Mouse (Mus musculus) midbrain, embryonic 13.5 days (tissue): ENCODE measurements around the gene Tbc1d4. TPM values are rescaled to one million over a fixed set of nuclear protein-coding genes. Genes with fewer than 3 reads are reported as not detected.

Experiments
- ATAC-seq: fragments of 200-750 bp; cut with Nextera tagmentation; 2 replicates; pipeline ENCODE4 v1.8.0; 2017; ENCODE audit warnings: mild to moderate bottlenecking, moderate TSS enrichment, moderate library complexity
- H3K27ac ChIP-seq: fragments of 300-500 bp; sonication (generic); 2 replicates; pipeline ENCODE4 v1.5.1; 2015; ENCODE audit warnings: inconsistent platforms, mild to moderate bottlenecking, moderate library complexity
- H3K27me3 ChIP-seq: fragments of 300-500 bp; sonication (generic); 2 replicates; pipeline ENCODE4 v1.6.1; 2015; ENCODE audit warnings: mild to moderate bottlenecking, inconsistent platforms
- H3K36me3 ChIP-seq: fragments of 300-500 bp; sonication (generic); 2 replicates; pipeline ENCODE4 v1.6.1; 2015; ENCODE audit warnings: mild to moderate bottlenecking, inconsistent platforms
- H3K4me1 ChIP-seq: fragments of 300-500 bp; sonication (generic); replicated peaks from 2 replicates; pipeline ENCODE4 v1.6.1; 2015; ENCODE audit warnings: inconsistent platforms
- H3K4me2 ChIP-seq: fragments of 300-500 bp; sonication (generic); replicated peaks from 2 replicates; pipeline ENCODE4 v1.6.1; 2015; ENCODE audit warnings: moderate library complexity, mild to moderate bottlenecking, inconsistent platforms
- H3K4me3 ChIP-seq: fragments of 300-500 bp; sonication (generic); replicated peaks from 2 replicates; pipeline ENCODE4 v1.5.1; 2015; ENCODE audit warnings: mild to moderate bottlenecking, inconsistent platforms
- H3K9ac ChIP-seq: fragments of 300-500 bp; sonication (generic); replicated peaks from 2 replicates; pipeline ENCODE4 v1.6.1; 2015; ENCODE audit warnings: mild to moderate bottlenecking, inconsistent platforms
- H3K9me3 ChIP-seq: fragments of 300-500 bp; sonication (generic); 2 replicates; pipeline ENCODE4 v1.6.1; 2016; ENCODE audit warnings: mild to moderate bottlenecking, inconsistent platforms
- WGBS: fragments of 180-500 bp; shearing (Covaris S2); methylation state at CpG from one replicate; pipeline ENCODE4 v1.1.7; 2015; 5-methylcytosine and 5-hydroxymethylcytosine counted together
- polyA plus RNA-seq: library from polyadenylated mRNA; unstranded; fragments of >200 nt; fragmentation: Nextera tagmentation; extraction: Ambion mirVana; gene quantifications from 2 replicates; pipeline ENCODE4 v1.2.1, GENCODE M21; 2015

Tbc1d4 gene
- polyA plus RNA-seq, 1 experiment from 2014 or later, result 6.5 TPM

DNA sequence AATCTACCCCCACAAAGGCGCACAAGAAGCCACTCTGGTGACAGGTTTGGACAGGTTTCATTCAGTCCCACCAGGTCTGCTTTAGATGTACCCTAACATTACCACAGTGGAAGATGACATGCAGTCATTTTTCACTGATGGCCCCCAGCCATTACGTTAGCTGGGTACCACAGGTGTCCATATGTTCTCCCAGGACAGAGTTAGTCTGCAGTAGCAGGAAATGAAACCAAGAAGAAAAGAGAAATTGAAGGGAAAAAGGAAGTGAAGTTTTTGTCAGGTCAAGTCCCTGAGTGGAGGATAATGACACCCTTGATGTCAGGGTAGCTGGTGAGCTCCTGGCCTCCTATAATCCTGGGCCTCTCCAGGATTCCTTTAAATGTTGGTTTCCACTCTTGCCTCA lies 89.0 kb downstream of the Tbc1d4 start:
- H3K9me3 ChIP-seq, result no peaks in the 10 kb centered on the region
- H3K9ac ChIP-seq, result no peak overlapping the region
- no peak overlapping the region for H3K27ac ChIP-seq
- 0 out of 2 replicates have a peak, but pooled peaks cover 5% of the 10 kb centered on the region for H3K4me1 ChIP-seq
- H3K36me3 ChIP-seq, result no peaks in the 10 kb centered on the region
- no peak for ATAC-seq
- WGBS, result 90% methylated on average over 2 of the region's 2 CpGs
- H3K4me3 ChIP-seq, result no peak overlapping the region
- no peak overlapping the region for H3K4me2 ChIP-seq
- H3K27me3 ChIP-seq, result peaks cover 4% of the 10 kb centered on the region; the same call in 1 of the 2 replicates

DNA sequence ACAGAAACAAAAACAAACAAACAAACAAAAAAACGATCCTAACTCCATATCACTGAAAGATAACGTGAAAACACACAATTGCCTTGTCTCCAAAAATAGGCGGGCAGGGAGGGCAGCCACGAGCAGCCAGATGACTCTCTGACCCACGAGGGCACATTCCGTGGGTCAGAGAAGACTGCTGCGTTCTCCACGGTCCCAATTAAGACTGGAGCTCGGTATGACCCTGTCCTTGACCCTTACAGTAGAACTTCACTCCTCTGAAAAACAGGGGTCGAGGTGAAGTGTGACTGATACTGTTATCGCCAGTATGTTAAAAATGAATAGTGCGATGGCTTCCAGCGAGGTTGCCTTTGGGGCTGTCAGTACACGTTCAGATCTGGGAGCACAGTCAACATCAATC lies 90.7 kb downstream of the Tbc1d4 start:
- 79% methylated on average over 14 of the region's 14 CpGs for WGBS
- Histone ChIP-seq H3K4me2 (no peak overlapping the region), H3K9ac (no peak overlapping the region), H3K36me3 (no peaks in the 10 kb centered on the region), H3K27me3 (peaks cover 4% of the 10 kb centered on the region; the same call in 1 of the 2 replicates), H3K27ac (no peak overlapping the region), H3K4me3 (no peak overlapping the region), H3K4me1 (peaks cover 8% of the 10 kb centered on the region; the same call in 1 of the 2 replicates), H3K9me3 (no peaks in the 10 kb centered on the region)
- no peak for ATAC-seq

DNA sequence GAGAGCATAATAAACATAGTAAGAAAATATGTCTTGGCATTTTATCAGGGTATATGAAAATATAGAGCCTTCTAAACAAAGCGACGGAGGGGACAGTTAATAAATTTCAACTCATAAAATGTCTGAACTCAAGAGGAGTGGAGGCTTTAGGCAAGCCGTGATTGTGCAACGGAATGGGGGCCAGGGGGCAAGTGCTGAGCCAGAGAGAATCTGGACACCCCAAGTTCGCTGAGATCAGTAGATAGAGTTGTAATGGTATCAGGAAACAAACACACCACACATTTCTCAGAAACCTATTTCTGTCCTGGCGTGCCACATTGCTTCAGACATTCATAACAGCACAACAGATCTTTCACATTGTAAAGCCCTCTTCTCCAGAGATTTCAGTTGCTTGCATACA lies 91.2 kb downstream of the Tbc1d4 start:
- 90% methylated on average over 6 of the region's 6 CpGs for WGBS
- Histone ChIP-seq H3K4me3 (no peak overlapping the region), H3K9me3 (no peaks in the 10 kb centered on the region), H3K36me3 (no peaks in the 10 kb centered on the region), H3K9ac (no peak overlapping the region), H3K27me3 (peaks cover 4% of the 10 kb centered on the region; the same call in 1 of the 2 replicates), H3K4me1 (peaks cover 8% of the 10 kb centered on the region; the same call in 1 of the 2 replicates), H3K27ac (no peak overlapping the region), H3K4me2 (no peak overlapping the region)
- no peak for ATAC-seq

DNA sequence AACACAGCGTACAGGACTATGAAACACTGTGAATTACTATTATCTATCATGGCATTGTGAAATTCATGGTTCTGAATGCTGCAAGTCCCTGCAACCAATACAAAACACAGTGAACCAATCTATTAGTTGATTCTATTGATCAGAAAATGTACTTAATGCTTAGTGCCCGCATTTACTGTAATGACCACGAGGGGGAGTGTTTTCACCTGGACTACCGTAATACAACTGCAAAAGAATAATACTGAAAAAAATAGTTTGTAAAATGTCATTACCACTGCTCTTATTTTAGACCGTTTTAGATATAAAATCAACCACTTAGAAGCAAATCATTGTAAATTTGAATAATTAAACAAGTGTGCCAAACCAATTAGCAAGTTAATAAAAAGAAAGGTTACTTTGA lies 91.7 kb downstream of the Tbc1d4 start:
- Histone ChIP-seq H3K27ac (no peak overlapping the region), H3K4me2 (no peak overlapping the region), H3K4me3 (no peak overlapping the region), H3K9ac (no peak overlapping the region), H3K27me3 (peaks cover 4% of the 10 kb centered on the region; the same call in 1 of the 2 replicates), H3K4me1 (peaks cover 8% of the 10 kb centered on the region; the same call in 1 of the 2 replicates), H3K9me3 (no peaks in the 10 kb centered on the region), H3K36me3 (no peaks in the 10 kb centered on the region)
- no peak for ATAC-seq
- 32% methylated on average over 5 of the region's 5 CpGs for WGBS

DNA sequence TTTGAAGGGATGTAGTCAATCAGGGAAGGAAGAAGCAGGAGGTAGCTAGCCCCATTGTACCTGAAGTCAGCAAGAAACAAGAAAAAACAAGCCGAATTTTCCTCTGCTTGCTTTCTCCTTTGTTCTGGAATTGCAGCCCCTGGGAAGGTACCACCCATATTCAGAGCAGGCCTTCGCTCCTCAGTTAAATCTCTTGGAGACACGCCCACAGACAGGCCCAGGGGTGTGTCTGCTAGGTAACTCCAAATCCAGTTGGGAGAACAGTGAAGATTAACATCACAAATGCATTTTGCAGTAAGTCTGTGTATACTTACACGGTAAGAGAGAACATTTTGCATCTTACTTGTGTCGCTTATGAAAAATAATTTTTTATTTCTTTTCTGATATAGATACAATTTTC lies 92.1 kb downstream of the Tbc1d4 start:
- Histone ChIP-seq H3K4me1 (peaks cover 8% of the 10 kb centered on the region; the same call in 1 of the 2 replicates), H3K9me3 (no peaks in the 10 kb centered on the region), H3K9ac (no peak overlapping the region), H3K4me3 (no peak overlapping the region), H3K27ac (no peak overlapping the region), H3K27me3 (peaks cover 4% of the 10 kb centered on the region; the same call in 1 of the 2 replicates), H3K36me3 (no peaks in the 10 kb centered on the region), H3K4me2 (no peak overlapping the region)
- 16% methylated on average over 5 of the region's 5 CpGs for WGBS
- no peak for ATAC-seq

DNA sequence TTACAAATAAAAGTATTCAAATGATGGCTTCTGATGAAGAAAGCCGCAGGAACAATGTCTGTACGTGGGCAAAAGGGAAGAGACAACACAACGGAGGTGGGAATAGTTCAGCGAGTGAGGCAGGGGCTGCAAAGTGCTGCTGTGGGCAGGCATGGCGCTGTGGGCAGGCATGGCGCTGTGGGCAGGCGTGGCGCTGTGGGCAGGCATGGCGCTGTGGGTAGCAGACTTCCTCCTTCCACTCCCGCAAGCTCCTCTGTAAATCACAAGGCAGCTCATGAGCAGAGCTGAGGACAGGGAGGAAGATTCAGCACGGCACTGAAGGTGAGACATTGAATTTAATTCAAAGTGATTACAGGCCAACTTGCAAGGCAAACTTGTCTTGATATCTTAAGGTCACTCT lies 93.0 kb downstream of the Tbc1d4 start:
- H3K4me3 ChIP-seq, result no peak overlapping the region
- H3K4me1 ChIP-seq, result peaks cover 8% of the 10 kb centered on the region; the same call in 1 of the 2 replicates
- no peak; the same call in 1 of the 2 replicates for ATAC-seq
- H3K9me3 ChIP-seq, result no peaks in the 10 kb centered on the region
- WGBS, result 89% methylated on average over 11 of the region's 11 CpGs
- peaks cover 4% of the 10 kb centered on the region; the same call in 1 of the 2 replicates for H3K27me3 ChIP-seq
- H3K4me2 ChIP-seq, result no peak overlapping the region
- H3K27ac ChIP-seq, result no peak overlapping the region
- H3K36me3 ChIP-seq, result no peaks in the 10 kb centered on the region
- no peak overlapping the region for H3K9ac ChIP-seq

DNA sequence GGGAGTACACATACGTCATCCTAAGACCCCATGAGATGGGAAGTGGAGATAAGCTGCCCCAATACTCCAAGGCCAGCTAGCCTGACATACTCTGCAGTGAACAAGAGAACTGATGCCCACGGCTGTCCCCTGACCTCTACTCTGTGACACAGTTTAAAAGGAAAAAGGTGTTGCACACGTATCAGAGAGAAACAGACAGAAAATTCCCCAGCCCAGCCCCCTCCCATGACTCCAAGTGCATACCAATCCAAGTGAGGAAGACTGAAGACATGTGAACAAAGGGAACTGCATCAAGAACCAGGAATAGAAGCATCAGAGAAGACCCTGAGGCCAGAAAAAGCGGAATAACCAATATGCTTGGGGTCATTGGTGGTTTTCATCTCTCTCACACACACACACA lies 93.7 kb downstream of the Tbc1d4 start:
- Histone ChIP-seq H3K36me3 (no peaks in the 10 kb centered on the region), H3K4me1 (peaks cover 8% of the 10 kb centered on the region; the same call in 1 of the 2 replicates), H3K27ac (no peak overlapping the region), H3K4me3 (no peak overlapping the region), H3K9me3 (no peaks in the 10 kb centered on the region), H3K4me2 (no peak overlapping the region), H3K27me3 (peaks cover 4% of the 10 kb centered on the region; the same call in 1 of the 2 replicates), H3K9ac (no peak overlapping the region)
- 74% methylated on average over 4 of the region's 4 CpGs for WGBS
- no peak for ATAC-seq

DNA sequence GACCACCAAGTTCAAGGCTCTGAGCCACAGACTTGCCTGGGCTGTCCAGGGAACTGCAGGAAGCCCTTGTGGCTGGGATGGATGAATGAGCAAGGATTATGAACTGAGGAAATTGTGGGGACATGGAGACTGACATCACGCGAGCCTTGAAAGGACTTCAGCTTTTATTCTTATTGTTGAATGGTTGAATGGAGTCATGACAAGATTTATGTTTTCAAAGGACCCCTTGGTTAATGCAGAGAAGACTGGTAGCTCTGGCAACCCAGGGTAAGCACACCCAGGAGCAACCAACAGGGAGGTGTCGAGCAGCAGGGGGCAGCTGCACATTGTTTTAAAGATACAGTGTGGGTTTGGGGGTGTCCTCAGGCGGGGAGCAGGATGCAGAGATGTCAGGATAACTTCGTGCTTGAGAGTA lies 94.4 kb downstream of the Tbc1d4 start:
- Histone ChIP-seq H3K4me3 (no peak overlapping the region), H3K9me3 (no peaks in the 10 kb centered on the region), H3K27me3 (peaks cover 4% of the 10 kb centered on the region; the same call in 1 of the 2 replicates), H3K4me2 (no peak overlapping the region), H3K4me1 (peaks cover 8% of the 10 kb centered on the region; the same call in 1 of the 2 replicates), H3K9ac (no peak overlapping the region), H3K36me3 (no peaks in the 10 kb centered on the region), H3K27ac (no peak overlapping the region)
- WGBS, result 24% methylated on average over 5 of the region's 5 CpGs
- ATAC-seq, result peak; percentile 41; the same call in 1 of the 2 replicates

DNA sequence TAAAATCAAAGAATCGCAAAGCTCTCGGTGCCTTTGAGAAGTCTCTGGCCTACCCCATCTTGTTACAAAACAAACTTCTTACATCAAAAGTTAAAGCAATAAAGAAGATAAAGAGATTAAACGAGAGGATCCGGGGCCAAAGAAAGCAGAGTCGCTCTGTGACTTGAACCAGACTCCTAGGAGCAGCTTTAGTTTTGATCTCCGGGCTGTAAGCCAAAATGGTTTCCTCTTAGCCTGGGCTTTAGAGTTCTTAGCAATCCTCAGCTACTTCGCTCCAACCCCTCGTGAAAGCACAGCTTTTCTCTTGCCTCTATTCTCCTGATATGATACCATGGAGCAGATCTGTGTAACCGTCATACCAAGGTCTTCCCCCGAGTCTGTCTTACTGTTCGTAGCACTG lies 95.8 kb downstream of the Tbc1d4 start:
- WGBS, result 78% methylated on average over 11 of the region's 11 CpGs
- Histone ChIP-seq H3K4me2 (no peak overlapping the region), H3K27ac (no peak overlapping the region), H3K27me3 (peaks cover 4% of the 10 kb centered on the region; the same call in 1 of the 2 replicates), H3K4me3 (no peak overlapping the region), H3K9me3 (no peaks in the 10 kb centered on the region), H3K4me1 (peaks cover 8% of the 10 kb centered on the region; the same call in 1 of the 2 replicates), H3K36me3 (no peaks in the 10 kb centered on the region), H3K9ac (no peak overlapping the region)
- ATAC-seq, result no peak

DNA sequence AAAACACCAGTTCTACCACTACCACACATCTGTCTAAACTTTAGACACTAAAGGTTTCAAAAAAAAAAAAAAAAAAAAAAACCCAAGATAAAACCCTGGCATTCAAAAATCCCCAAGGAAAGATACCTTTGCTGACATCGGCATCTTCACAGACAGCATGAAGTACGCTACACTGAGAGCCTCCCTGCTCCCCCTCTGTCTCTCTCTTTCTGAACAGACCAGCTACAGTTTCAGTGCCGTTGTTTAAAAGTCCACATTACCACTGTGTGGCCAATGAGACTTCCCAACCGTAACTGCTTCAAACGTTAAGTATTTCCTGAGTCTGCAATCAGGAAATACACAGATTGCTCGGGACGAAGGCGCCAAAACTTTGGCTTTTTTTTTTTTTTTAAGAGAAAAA lies 97.6 kb downstream of the Tbc1d4 start:
- no peak overlapping the region for H3K9ac ChIP-seq
- H3K4me1 ChIP-seq, result peaks cover 3% of the 10 kb centered on the region; the same call in 1 of the 2 replicates
- 81% methylated on average over 8 of the region's 8 CpGs for WGBS
- no peak overlapping the region for H3K4me2 ChIP-seq
- peaks cover 4% of the 10 kb centered on the region; the same call in 1 of the 2 replicates for H3K27me3 ChIP-seq
- ATAC-seq, result no peak
- H3K4me3 ChIP-seq, result no peak overlapping the region
- no peak overlapping the region for H3K27ac ChIP-seq
- H3K36me3 ChIP-seq, result no peaks in the 10 kb centered on the region
- H3K9me3 ChIP-seq, result no peaks in the 10 kb centered on the region

DNA sequence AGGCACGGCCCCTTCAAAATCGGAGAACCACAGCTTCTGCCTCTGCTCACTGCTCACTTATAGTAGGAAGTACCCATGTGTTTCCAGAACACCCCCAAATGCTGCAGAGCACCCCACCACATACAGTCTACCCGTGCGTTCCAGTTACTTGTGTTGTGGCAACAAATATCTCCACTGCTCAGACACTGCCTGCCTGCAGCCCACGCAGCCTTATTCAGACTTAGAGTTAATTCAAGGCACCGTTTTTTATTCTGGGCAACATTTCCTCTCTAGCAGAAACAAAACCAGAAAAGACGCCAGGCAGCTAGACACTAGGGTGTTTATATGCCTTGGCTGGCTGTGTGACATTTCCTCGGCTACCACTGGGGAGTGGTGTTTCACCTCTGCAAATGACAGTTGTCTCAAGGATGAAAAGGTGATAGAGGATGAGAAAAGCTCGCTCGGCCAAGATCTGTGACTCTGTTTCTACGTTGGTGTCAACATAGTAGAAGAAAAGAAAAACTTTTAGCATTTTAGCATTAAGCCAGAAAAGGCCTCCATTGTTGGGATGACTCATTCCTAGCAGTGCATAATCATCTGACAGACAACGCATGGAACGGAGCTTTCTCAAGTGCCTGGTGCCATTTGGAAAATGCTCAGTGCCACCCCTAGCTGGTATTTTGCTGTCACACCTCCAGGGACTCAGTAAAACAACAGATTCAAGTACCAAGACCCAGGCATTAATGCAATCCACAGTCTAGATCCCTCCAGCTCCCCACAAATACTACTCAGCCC lies 98.3 kb downstream of the Tbc1d4 start:
- H3K27ac ChIP-seq, result no peak overlapping the region
- 79% methylated on average over 13 of the region's 13 CpGs for WGBS
- 0 out of 2 replicates have a peak, but pooled peaks have one; percentile 22 for ATAC-seq

DNA sequence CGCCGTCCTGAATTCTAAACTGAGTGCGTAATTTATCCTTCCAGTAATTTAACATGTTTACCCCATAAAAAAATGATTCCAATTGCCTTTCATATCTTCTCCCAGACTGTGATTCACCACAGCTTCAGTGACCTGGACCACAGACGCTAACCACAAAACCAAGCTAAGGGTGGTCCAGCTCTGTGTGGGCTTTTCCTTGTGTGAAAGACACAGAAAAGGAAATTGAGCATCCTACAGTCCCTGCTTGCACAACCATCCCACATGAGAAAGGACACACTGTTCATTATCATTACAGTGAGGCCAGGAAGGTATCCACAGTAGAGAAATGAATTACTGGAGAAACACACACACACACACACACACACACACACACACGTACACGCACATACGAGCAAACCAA lies 99.2 kb downstream of the Tbc1d4 start:
- WGBS, result 87% methylated on average over 7 of the region's 7 CpGs
- H3K36me3 ChIP-seq, result no peaks in the 10 kb centered on the region

More for the DNA sequence above, 98.3 kb downstream of the Tbc1d4 start:
- Histone ChIP-seq H3K4me1 (peaks cover 3% of the 10 kb centered on the region; the same call in 1 of the 2 replicates), H3K4me2 (no peak overlapping the region), H3K4me3 (no peak overlapping the region), H3K9me3 (no peaks in the 10 kb centered on the region), H3K9ac (no peak overlapping the region), H3K27me3 (no peaks in the 10 kb centered on the region), H3K36me3 (no peaks in the 10 kb centered on the region)

More for the DNA sequence above, 99.2 kb downstream of the Tbc1d4 start:
- no peak overlapping the region for H3K9ac ChIP-seq
- no peaks in the 10 kb centered on the region for H3K27me3 ChIP-seq
- H3K4me2 ChIP-seq, result no peak overlapping the region
- H3K4me1 ChIP-seq, result peaks cover 1% of the 10 kb centered on the region; the same call in 1 of the 2 replicates
- no peak overlapping the region for H3K4me3 ChIP-seq
- ATAC-seq, result no peak
- H3K27ac ChIP-seq, result no peak overlapping the region
- H3K9me3 ChIP-seq, result no peaks in the 10 kb centered on the region
